Mouse (Mus musculus) ES-E14 (cell line): ENCODE measurements around the gene Cdc42.

Experiments used
- HCFC1 ChIP-seq: IDR thresholded peaks from 2 replicates; pipeline ENCODE4 v1.6.1; 2012; ENCODE audit warnings: low read length, inconsistent platforms, borderline replicate concordance; ENCODE audit not compliant: insufficient read depth
- ZC3H11A ChIP-seq: IDR thresholded peaks from 2 replicates; pipeline ENCODE4 v1.6.1; 2012; ENCODE audit warnings: low read depth, mild to moderate bottlenecking, inconsistent platforms, low read length, borderline replicate concordance
- ZNF384 ChIP-seq: IDR thresholded peaks from 2 replicates; pipeline ENCODE4 v1.6.1; 2012; ENCODE audit warnings: low read depth, low read length, inconsistent platforms

- no peak for TF ChIP-seq HCFC1
- TF ChIP-seq ZC3H11A = no peak
- TF ChIP-seq ZNF384 = no peak
These were observed 70.3 kb downstream of the Cdc42 start for GRCm38 (mm10) chr4:137287206-137287605.
